Mouse (Mus musculus) adrenal gland (tissue): ENCODE measurements around the gene Urm1.

Source experiments
- microRNA-seq, 2 experiments: library from miRNA; unstranded; fragments of <30 nt; microRNA quantifications; one replicate each; pipeline ENCODE4; 2019

The Urm1 gene

Small RNA genes lying within 50 kb of the gene (microRNA-seq; reads per million reads assigned to microRNA genes)
- gene Mir219a-2 (0 reads per million in 2 experiments), gene Mir219b (0 reads per million in 2 experiments)
